Mouse (Mus musculus) CH12.LX (cell line): ENCODE measurements at regions not wholly inside any gene's neighbourhood (a gene's known extent, or its start where the extent isn't known, plus 50 kb on each side); places are given as distances from the start of the nearest gene placed in this dataset.

ENCODE experiments used
- ELF1 ChIP-seq: IDR thresholded peaks from 2 replicates; pipeline ENCODE4 v1.6.1; 2014; ENCODE audit warnings: low read depth, mild to moderate bottlenecking, inconsistent platforms, low read length, improper control_type of control experiment
- EP300 ChIP-seq: IDR thresholded peaks from 2 replicates; pipeline ENCODE4 v1.6.1; 2011; ENCODE audit warnings: low read length, improper control_type of control experiment
- ETS1 ChIP-seq: conservative IDR thresholded peaks from 2 replicates; pipeline ENCODE4 v1.6.1; 2012; ENCODE audit warnings: low read depth, mild to moderate bottlenecking, inconsistent platforms, low read length, improper control_type of control experiment, moderate library complexity
- MAX ChIP-seq: IDR thresholded peaks from 2 replicates; pipeline ENCODE4 v1.6.1; 2011; ENCODE audit warnings: low read length, improper control_type of control experiment
- MEF2A ChIP-seq: IDR thresholded peaks from 2 replicates; pipeline ENCODE4 v1.6.1; 2014; ENCODE audit warnings: low read depth, mild to moderate bottlenecking, inconsistent platforms, low read length, improper control_type of control experiment, borderline replicate concordance
- MXI1 ChIP-seq: IDR thresholded peaks from 2 replicates; pipeline ENCODE4 v1.6.1; 2011; ENCODE audit warnings: mild to moderate bottlenecking, low read depth, low read length, improper control_type of control experiment
- PAX5 ChIP-seq: IDR thresholded peaks from 2 replicates; pipeline ENCODE4 v1.6.1; 2012; ENCODE audit warnings: low read length, inconsistent platforms, mixed read lengths
- POLR2A ChIP-seq: IDR thresholded peaks from 2 replicates; pipeline ENCODE4 v1.6.1; 2011; ENCODE audit warnings: low read depth, mild to moderate bottlenecking, improper control_type of control experiment, low read length
- USF2 ChIP-seq: conservative IDR thresholded peaks from 2 replicates; pipeline ENCODE4 v1.6.1; 2011; ENCODE audit warnings: low read depth, low read length, improper control_type of control experiment

GRCm38 (mm10) chr4:93527382-93527781 is 192.1 kb upstream of the Tusc1 start:
- no peak for TF ChIP-seq USF2
- no peak for TF ChIP-seq MXI1
- no peak for TF ChIP-seq POLR2A
- TF ChIP-seq MEF2A = no peak
- TF ChIP-seq ETS1 = no peak
- no peak for TF ChIP-seq ELF1
- no peak for TF ChIP-seq PAX5
- no peak for TF ChIP-seq EP300
- TF ChIP-seq MAX = no peak
